Mouse (Mus musculus) ES-E14 (cell line): ENCODE measurements at regions not wholly inside any gene's neighbourhood (a gene's known extent, or its start where the extent isn't known, plus 50 kb on each side); places are given as distances from the start of the nearest gene placed in this dataset.
"Not testable (repeated sequence)": the region's sequence is repeated elsewhere in the genome, so short reads cannot be mapped to it uniquely, and the experiment has no call there.

Source experiments
- DNase-seq: peaks from one replicate; pipeline ENCODE4 v3.0.0-alpha.2; 2013; ENCODE audit warnings: low read depth, low spot score
- H3K27ac ChIP-seq: 2 replicates; pipeline ENCODE4 v1.5.1; 2012; ENCODE audit warnings: low read depth, mild to moderate bottlenecking, low read length, moderate library complexity, mixed read lengths; ENCODE audit not compliant: poor library complexity, insufficient read depth, severe bottlenecking
- H3K36me3 ChIP-seq: 2 replicates; pipeline ENCODE4 v1.6.1; 2012; ENCODE audit warnings: mild to moderate bottlenecking, low read length, moderate library complexity, mixed read lengths; ENCODE audit not compliant: control insufficient read depth, poor library complexity, insufficient read depth, severe bottlenecking
- H3K4me1 ChIP-seq, 2 experiments: fragments of 150-350 bp in 1 of 2; sonication (generic) in 1 of 2; 2 replicates each; pipeline ENCODE4 v1.6.1; 2012; ENCODE audit warnings: low read length in 2 of 2, mild to moderate bottlenecking in 1 of 2, mixed read lengths in 1 of 2; ENCODE audit not compliant: control insufficient read depth in 2 of 2, insufficient read depth in 2 of 2, poor library complexity in 1 of 2
- H3K4me3 ChIP-seq, 2 experiments: fragments of 150-350 bp in 1 of 2; sonication (generic) in 1 of 2; 2 replicates each; pipeline ENCODE4 v1.5.1; 2012; ENCODE audit warnings: low read length in 2 of 2, low read depth in 1 of 2, mild to moderate bottlenecking in 1 of 2, mixed read lengths in 1 of 2; ENCODE audit not compliant: insufficient read depth in 1 of 2, poor library complexity in 1 of 2, severe bottlenecking in 1 of 2
- H3K9ac ChIP-seq: 2 replicates; pipeline ENCODE4 v1.6.1; 2012; ENCODE audit warnings: low read depth, mild to moderate bottlenecking, low read length, mixed read lengths; ENCODE audit not compliant: poor library complexity, insufficient read depth, severe bottlenecking
- H3K9me3 ChIP-seq: fragments of 150-350 bp; sonication (generic); 2 replicates; pipeline ENCODE4 v1.6.1; 2012; ENCODE audit warnings: low read depth, mild to moderate bottlenecking, low read length; ENCODE audit not compliant: control insufficient read depth, insufficient read depth
- CHD2 ChIP-seq: IDR thresholded peaks from 2 replicates; pipeline ENCODE4 v1.6.1; 2014; ENCODE audit warnings: mild to moderate bottlenecking, low read depth, low read length, inconsistent platforms
- HCFC1 ChIP-seq: IDR thresholded peaks from 2 replicates; pipeline ENCODE4 v1.6.1; 2012; ENCODE audit warnings: low read length, inconsistent platforms, borderline replicate concordance; ENCODE audit not compliant: insufficient read depth
- MAFK ChIP-seq: IDR thresholded peaks from 2 replicates; pipeline ENCODE4 v1.6.1; 2014; ENCODE audit warnings: mild to moderate bottlenecking, low read depth, low read length, inconsistent platforms; ENCODE audit not compliant: insufficient read depth
- ZC3H11A ChIP-seq: IDR thresholded peaks from 2 replicates; pipeline ENCODE4 v1.6.1; 2012; ENCODE audit warnings: low read depth, mild to moderate bottlenecking, inconsistent platforms, low read length, borderline replicate concordance
- ZNF384 ChIP-seq: IDR thresholded peaks from 2 replicates; pipeline ENCODE4 v1.6.1; 2012; ENCODE audit warnings: low read depth, low read length, inconsistent platforms
- in situ Hi-C, 2 experiments: fragments of 600-800 bp; cut with MboI; formaldehyde crosslinking; loops; one replicate each; pipeline ENCODE4 v1.15.1; 2025; ENCODE audit warnings: low sequenced_read_pairs in 2 of 2, inconsistent platforms in 1 of 2; ENCODE audit not compliant: unreplicated experiment in 2 of 2

- in situ Hi-C loops = no loop called here
- TF ChIP-seq CHD2 (no peak), ZNF384 (no peak), MAFK (no peak), ZC3H11A (no peak), HCFC1 (no peak)
- no peak overlapping the region for H3K4me3 ChIP-seq
- no peaks in the 10 kb centered on the region for H3K36me3 ChIP-seq
- no peak overlapping the region for H3K27ac ChIP-seq
- H3K9me3 ChIP-seq = no peaks in the 10 kb centered on the region
- no peak overlapping the region for H3K9ac ChIP-seq
- DNase-seq = no peak
- H3K4me1 ChIP-seq = no peaks in the 10 kb centered on the region
Measured at GRCm38 (mm10) chr5:50182721-50183120, 123.9 kb upstream of the Adgra3 start.

GRCm38 (mm10) chr5:50156557-50156956 lies 97.8 kb upstream of the Adgra3 start:
- in situ Hi-C loops = no loop called here
- no peak for TF ChIP-seq ZC3H11A
- no peak for TF ChIP-seq HCFC1
- no peak for TF ChIP-seq CHD2
- no peak for TF ChIP-seq ZNF384
- no peak for TF ChIP-seq MAFK
- Histone ChIP-seq H3K4me1 (no peaks in the 10 kb centered on the region), H3K36me3 (no peaks in the 10 kb centered on the region), H3K27ac (no peak overlapping the region), H3K9me3 (no peaks in the 10 kb centered on the region), H3K9ac (no peak overlapping the region), H3K4me3 (no peak overlapping the region)
- DNase-seq = no peak

- H3K4me1 ChIP-seq, H3K27ac ChIP-seq, in situ Hi-C loops, H3K9me3 ChIP-seq, DNase-seq, H3K36me3 ChIP-seq, H3K9ac ChIP-seq, H3K4me3 ChIP-seq: not testable (repeated sequence)
Measured at GRCm38 (mm10) chr5:50155170-50155860, 96.5 kb upstream of the Adgra3 start.

- H3K9me3 ChIP-seq = no peaks in the 10 kb centered on the region
- DNase-seq = no peak
- H3K36me3 ChIP-seq = no peaks in the 10 kb centered on the region
- no peaks in the 10 kb centered on the region for H3K4me1 ChIP-seq
- no peak for TF ChIP-seq HCFC1
- no peak for TF ChIP-seq CHD2
- no peak overlapping the region for H3K9ac ChIP-seq
- no peak overlapping the region for H3K4me3 ChIP-seq
- in situ Hi-C loops = no loop called here
- no peak overlapping the region for H3K27ac ChIP-seq
Measured at GRCm38 (mm10) chr5:50146926-50147325, 88.1 kb upstream of the Adgra3 start.

- no peak overlapping the region for H3K27ac ChIP-seq
- H3K4me3 ChIP-seq = no peak overlapping the region
- in situ Hi-C loops = no loop called here
- no peak overlapping the region for H3K9ac ChIP-seq
- no peaks in the 10 kb centered on the region for H3K36me3 ChIP-seq
- H3K4me1 ChIP-seq = no peaks in the 10 kb centered on the region
- TF ChIP-seq MAFK = no peak
- DNase-seq = no peak
- H3K9me3 ChIP-seq = no peaks in the 10 kb centered on the region
Measured at GRCm38 (mm10) chr5:50145458-50146083, 86.8 kb upstream of the Adgra3 start.
